Mouse (Mus musculus): Measurements from ENCODE around the gene Ube2r2.

The Ube2r2 gene

DNA sequence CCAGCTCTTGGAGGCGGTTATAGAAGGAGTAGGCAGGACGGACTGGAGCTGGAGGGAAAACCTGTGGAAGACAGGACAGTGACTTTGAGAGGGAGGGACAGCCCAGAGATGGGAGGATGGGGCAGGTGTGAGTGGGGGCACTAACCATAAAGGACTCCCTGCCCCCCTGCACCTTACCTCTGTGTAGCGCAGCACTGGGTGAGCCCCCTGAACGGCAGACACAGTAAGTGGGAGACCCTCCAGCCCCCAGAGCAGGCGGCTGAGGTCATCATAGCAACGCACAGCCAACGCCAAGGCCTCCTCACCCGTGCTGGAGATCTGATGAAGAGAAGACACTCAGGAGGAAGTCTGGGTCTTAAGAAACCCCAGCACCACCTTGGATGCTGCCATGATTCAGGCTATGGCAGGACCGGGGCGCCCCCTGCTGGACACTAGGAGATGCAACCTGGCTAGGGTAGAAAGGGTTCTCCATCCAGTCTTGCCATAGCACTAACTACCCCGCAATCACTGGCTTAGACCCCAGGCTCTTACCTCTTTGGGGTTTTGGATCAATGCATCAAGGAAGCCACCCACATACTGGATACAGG lies 16.7 kb upstream of the Ube2r2 start:
- peak; percentile 82 for DNase-seq (ENCODE audit: low read depth, low spot score)

DNA sequence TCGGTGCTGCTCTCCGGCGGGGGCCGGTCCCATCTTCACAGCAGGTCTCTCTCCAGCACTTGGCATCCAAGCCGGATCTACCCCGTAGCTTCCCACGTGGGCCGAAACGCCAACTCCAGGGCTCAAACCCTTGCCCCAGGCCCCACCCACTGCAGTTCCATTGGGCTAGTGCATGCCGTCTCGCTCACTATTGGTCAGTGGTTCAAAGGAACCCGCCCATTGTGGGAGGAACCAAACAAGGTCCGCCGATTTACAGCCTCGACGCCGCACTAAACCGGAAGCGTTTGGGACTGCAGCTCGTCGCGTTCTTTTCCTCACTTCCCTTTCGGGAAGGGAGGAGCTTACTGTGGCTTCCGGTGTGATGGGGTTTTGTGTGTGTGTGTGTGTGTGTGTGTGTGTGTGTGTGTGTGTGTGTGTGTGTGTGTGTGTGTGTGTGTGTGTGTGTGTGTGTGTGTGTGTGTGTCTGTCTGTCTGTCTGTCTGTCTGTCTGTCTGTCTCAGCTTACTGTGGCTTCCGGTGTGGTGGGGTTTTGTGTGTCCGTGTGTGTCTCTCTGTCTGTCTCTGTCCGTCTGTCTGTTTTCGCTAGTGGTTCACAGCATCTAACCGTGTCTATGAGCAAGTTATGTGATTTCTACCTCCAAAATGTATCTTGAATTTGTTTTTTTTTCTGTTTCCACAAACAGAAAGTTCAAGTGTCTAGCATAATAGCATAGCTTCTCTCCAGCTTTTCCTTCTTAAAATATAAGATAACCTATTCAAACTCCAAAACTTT lies 11.2 kb upstream of the Ube2r2 start, which contains the start of gene Nol6:
Gene Nol6 (minus strand): TSS at position 276 of the 772 bp plus-strand sequence.
- DNase-seq (ENCODE audit: low read depth, low spot score), result peak; percentile 100

DNA sequence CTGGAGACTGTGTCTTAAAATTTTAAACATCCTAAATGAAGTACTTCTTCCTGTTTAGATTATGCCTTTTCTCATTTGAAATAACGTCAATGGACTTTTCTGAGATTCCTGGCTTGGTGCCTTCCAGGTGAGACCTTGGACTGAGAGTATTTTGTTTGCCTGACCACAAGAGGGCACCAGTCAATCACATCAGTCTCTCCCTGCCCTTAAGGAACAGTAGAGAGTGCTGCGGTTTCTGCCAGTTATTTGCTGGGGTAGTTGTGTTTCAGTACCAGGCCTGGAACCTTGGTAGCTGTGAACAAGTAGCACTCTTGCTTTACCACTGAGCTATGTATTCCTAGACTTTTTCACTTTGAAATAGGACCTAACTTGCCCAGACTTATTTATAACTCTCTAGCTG lies 6.1 kb upstream of the Ube2r2 start:
- DNase-seq (ENCODE audit: low read depth, low spot score), result peak; percentile 88

DNA sequence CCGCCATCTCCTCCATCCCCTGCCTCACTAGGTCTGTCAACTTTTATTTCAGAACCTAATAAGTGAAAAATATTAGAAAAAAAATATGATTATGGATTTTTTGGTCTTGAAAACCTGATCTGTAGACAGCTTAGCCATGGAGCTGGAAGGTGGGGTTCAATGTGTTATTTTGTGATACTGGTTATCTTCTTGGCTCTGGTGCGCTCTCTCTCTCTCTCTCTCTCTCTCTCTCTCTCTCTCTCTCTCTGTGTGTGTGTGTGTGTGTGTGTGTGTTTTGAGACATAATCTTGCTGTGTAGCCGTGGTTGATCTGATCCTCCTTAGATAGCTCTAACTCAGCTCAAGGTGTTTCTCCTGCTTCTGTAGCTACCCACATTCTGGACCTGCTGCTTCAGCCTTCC lies 5.7 kb upstream of the Ube2r2 start:
- DNase-seq (ENCODE audit: low read depth, low spot score), result no peak

DNA sequence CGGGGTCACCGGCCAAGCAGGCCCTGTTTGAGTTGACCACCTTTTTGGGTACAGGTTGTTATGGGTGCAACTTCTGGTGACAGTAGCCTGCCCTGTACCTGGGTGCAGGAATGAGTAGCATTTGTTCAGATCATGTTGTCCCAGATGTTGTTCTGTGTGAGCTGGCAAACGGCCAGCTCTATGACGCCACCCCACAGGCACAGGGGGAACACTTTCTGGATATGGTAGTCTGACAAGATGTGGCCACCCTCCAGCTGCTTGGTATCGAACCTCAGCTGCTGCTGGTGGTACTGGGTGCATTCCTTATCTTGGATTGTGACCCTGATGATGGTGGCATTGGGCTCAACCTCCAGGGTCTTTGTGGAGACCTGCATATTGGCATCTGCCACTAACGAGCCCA lies 3.1 kb upstream of the Ube2r2 start:
- no peak for DNase-seq (ENCODE audit: low read depth, low spot score)

DNA sequence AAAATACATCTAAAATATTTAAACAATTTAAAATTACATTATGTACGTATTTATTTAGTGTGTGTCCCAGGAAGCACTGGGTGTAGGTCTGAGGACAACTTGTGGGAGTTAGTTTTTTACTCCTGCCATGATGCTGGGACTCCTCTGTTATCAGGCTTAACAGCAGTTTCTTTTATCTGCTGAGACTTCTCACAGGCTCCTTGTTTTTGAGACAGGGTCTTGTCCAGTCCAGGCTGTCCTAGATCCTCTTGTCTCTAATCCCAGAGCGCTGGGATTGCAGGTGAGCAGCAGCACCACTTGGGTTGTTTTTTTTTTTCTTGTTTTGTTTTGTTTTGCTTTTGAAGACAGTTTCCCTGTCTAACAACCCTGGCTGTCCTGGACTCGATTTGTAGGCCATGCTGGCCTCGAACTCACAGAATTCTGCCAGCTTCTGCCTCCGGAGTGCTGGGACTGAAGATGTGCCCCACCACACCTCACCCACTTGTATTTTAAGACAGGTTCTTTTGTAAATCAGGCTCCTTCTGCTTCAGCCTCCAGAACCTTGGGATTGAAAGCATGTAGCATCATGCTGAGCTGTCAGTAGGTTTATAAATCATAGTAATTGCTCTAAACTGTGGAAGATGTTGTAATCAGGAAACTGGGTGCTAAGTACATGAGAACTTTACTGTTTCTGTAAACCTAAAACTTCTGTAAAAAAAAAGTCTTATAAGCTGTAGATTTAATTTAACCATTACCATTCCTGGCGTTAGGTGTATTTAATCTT lies 1.8 kb upstream of the Ube2r2 start:
- no peak for DNase-seq (ENCODE audit: low read depth, low spot score)

DNA sequence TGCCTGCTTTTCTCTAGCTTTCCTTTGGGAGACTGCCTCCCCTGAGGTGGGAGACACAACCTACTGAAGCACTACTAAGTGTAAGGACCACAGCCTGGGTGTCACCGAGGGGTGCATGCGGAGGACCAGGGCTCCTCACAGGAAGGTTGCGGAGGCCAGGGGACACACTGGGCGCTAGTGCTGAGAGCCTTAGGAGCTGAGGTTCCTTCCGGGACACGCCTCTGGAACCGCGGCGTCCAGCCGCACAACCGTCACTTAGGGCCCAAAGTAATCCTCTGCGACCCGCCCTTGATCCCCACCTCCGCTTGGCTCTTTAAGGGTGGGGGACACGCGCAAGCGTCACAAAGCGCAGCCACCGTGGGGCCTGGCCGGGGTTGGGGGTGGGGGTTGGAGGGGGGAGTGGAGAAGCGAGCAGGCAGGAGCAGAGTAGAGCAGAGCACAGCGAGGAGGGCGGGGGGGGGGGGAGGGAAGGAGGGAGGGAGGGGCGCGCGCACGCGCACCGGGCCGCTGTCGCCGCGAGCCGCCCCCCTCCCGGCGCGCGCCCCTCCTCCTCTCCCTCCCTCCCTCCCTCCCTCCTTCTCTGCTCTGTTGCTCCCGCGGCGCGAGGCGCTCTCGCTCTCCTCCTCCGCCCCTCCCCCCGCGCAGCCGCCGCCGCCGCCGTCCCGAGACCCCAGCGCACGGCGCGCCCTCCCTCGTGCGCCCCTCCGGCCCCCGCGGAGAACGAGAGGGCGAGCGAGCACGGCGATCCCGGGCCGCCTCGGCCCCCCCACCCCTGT lies 420 bp upstream of the Ube2r2 start:
- peak; percentile 87 for DNase-seq (ENCODE audit: low read depth, low spot score)

DNA sequence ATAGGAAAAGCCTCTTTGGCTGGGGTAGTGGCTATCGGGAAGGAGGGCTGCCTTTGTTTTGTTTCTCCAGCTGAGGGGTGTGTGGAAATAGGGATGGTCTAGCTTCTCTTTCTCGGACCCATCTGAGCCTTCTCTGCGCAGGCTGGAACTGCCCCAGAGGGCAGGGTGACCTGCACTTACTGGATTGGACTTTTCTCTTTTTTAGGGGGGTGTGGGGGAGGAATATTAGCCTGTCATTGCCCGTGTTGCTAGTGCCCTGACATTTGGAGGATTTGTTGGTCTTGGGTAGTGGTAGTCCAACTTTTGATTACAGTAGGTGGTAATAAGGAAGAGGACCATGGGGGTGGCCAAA lies 887 bp downstream of the Ube2r2 start:
- peak; percentile 68 for DNase-seq (ENCODE audit: low read depth, low spot score)

DNA sequence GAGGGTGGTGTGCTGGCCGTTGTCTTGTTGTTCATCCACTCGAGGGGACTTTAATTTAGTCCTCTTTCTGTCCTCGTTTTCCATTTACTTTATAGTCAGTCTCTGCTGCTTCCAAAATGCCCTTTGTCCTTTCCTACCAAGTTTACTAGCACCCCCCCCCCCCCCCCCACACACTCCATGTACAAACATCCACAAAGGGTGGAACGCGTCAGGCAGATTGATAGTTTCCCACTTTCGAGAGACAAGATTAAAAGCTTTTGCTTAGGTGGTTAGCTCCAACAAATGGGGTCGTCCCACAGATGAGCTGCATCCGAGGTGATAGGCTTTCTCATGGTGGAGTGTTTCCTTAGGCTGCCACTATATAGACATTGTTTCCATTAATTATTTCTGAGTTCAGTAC lies 1.3 kb downstream of the Ube2r2 start:
- DNase-seq (ENCODE audit: low read depth, low spot score), result no peak

DNA sequence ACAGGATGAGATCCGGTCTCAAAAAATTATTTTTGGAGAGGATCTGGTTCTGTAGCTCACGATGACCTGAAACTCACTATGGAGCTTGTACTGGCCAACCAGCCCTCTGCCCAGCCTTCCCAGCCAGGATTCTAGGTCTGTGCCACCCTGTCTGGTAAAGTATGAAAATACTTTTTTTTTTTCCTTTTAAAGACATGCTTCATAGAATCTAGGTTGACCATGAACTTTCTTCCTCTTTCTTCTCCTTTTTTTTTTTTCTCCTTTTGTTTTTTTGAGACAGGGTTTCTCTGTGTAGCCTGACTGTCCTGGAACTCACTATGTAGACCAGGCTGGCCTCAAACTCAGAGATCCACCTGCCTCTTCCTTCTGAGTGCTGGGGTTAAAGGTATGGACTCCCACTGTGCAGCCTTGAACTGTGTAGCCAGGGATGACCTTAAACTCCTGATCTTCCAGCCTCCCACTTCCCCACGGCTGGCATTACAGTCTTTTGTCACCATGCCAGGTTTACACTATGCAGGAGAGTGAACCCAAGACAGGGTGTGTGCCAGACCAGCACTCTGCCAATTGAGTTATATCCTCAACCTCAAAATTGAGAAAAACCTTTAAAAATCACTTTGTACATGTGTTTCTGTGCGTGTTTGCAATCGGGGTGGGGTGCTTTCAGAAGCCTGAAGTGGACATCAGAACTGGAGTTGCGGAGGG lies 4.8 kb downstream of the Ube2r2 start:
- DNase-seq (ENCODE audit: low read depth, low spot score), result no peak

DNA sequence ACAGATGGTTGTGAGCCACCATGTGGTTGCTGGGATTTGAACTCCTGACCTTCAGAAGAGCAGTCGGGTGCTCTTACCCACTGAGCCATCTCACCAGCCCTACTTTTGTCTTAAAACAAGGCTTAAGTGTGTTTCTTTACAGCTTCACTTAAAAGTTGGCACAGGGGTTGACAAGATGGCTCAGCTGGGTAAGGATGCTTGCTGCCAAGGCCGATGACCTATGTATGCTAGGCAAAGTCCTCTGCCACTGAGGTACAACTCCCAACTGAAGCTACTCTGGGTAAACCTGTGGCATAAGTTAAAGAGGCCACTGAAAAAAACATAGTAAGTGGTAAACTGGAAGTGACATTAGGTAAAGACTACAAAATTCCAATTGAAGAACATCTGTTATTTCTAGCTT lies 7.1 kb downstream of the Ube2r2 start:
- DNase-seq (ENCODE audit: low read depth, low spot score), result no peak

DNA sequence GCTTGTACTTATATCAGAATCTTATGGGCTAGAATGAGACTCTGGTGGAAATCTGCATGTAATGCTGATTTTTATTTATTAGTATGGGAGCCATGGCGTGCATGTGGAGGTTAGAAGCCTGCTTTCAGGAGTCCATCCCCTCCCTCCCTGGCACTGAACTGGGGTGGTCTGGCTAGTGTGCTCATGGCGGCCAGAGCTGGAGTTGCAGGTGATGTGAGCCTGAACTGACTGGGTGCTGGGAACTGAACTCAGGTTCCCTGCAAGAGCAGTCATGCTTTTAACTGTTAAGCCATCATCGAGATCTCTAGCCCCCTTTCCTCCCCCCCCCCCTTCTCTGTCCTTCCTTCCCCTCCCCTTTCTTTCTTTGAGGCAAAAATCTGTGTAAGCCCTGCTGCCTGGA lies 14.3 kb downstream of the Ube2r2 start:
- peak; percentile 73 for DNase-seq (ENCODE audit: low read depth, low spot score)

DNA sequence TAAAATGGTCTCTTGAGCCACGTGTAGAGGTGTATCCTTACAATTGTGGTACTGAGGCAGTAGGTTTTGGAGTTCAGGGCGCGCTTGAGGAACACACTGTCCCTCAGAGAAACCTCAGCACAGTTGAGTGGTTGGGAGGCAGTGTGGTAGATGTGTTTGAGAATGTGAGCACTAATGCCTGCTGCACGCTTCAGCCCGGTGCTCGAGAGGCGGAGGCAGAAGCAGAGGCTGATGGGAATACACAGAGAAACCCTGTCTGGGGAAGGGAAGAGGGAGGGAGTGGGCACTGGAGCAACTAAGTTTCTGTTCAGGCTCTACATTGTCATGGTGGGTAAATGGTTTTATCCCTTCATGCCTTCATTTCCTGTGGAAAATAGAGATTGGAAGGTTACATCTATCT lies 15.6 kb downstream of the Ube2r2 start:
- DNase-seq (ENCODE audit: low read depth, low spot score), result peak; percentile 60

DNA sequence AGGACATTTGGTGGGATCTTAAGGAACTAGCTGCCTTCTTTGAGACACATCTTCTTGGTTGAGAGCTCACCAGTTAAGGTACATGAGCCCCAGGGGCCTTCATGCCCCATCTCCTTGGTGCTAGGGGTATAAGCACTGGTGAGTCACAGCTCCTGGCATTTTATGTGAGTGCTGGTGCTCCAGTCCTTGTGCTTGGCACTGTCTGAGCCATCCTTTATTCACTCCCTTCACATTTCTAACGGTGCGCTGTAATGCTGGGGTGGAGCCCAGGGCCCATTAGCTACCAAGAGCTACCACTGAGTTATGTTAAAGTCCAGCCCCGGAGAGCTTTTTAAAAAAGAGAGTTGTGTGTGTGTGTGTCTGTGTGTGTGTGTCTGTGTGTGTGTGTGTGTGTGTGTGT lies 17.6 kb downstream of the Ube2r2 start:
- DNase-seq (ENCODE audit: low read depth, low spot score), result no peak

DNA sequence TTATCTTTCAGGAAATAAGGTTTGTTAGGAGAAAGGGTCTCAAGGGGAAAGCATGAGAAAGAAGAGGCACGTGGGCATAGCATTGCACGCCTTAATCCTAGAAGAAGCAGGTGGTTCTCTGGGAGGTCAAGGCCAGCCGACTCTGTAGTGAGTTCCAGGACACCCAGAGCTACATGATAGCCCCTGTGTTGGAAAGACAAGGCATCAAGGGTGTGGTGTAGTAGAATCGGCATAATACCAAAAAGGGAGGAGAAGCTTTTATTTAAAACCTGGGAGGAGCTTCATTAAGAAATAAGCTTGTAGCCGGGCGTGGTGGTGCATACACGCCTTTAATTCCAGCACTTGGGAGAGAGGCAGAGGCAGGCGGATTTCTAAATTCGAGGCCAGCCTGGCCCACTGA lies 21.4 kb downstream of the Ube2r2 start:
- peak; percentile 89 for DNase-seq (ENCODE audit: low read depth, low spot score)

DNA sequence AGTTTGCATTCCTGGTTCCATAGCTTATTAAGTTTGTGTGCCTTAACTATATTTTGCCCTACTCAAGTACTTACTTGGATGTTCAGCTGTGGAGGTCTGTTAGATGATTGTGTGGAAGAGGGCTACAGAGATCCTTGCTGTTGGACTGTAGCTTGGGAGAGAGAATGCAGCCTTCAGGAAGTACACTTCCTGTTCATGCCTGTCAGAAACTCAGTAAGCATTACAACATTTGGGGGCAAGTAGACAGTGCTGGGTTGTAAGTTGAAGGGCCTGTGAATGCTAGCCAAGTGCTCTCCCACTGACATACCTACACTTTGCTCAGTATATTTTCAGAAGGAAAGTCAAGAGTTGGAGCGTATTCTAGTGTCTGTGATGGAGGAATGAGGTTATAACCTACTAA lies 22.7 kb downstream of the Ube2r2 start:
- no peak for DNase-seq (ENCODE audit: low read depth, low spot score)

DNA sequence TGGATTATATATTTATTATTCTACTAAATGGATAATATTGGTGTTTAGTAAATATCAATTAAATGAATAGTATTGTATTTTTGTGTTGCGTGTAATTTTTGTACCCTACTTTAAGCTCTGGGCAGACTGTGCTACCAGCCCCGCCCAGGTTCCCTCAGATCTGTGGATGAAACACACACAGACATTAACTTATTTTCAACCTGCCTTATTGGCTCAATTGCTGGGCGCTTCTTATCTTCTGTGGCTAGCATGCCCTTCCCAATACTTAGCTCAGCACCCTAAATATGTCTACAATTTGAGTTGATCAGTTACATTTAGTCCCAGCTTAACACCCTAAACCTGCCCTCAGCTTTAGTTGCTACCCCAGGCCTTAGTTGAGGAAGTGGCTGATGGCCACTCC lies 25.7 kb downstream of the Ube2r2 start:
- DNase-seq (ENCODE audit: low read depth, low spot score), result no peak

DNA sequence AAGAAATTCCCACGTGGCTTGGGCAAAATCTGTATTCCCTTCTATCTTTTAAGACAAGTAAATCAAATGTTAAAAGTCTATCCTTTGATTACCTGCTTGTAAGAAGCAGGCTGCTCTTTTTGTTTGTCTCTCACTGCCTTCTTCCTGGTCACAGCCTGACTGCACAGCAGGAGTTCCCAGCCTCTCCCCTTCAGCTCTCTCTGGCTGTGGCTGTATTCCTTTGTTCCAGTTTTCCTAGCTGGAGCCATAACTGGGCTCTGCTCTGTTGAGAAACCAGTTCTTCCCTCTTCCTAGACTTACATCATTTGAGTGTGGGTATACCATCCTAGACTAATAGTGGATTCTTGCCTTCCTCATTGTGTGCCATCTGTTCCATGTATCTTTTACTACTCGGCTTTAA lies 29.4 kb downstream of the Ube2r2 start:
- DNase-seq (ENCODE audit: low read depth, low spot score), result peak; percentile 82

DNA sequence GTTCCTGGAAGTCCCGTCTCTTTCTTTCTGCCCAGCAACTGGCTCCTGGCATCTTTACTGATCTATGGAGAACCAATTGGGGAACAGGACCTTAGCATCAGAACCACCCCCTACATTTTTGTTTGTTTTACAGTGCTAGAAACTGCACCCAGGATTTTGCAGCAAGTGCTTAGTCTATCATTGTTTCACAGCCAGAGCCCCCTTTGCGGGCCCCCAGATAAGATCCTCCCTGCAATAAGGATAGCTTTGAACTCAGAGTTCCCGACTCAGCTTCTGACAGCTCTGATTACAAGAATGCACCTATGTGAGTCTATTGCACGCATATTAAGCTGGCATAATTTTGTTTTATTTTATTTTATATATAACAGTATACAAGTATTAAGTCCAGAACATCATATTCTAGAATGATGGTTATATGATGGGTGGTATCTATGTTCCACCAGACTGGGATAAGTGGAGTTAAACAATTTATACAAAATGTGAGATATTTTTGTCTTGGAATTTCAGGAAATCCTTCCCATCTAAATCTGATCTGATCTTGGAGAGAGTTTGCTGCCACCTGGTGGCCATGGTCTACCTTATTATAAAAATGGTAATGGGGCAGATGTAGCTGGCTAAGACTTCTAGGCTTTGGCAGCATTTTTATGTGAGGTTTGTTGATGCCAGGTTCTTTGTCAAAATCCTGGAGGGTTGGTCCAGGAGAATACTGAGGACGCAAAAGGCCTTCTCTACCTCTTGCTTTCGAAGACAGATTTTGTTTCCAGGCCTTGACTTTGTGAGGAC lies 30.3 kb downstream of the Ube2r2 start:
- peak; percentile 71 for DNase-seq (ENCODE audit: low read depth, low spot score)

DNA sequence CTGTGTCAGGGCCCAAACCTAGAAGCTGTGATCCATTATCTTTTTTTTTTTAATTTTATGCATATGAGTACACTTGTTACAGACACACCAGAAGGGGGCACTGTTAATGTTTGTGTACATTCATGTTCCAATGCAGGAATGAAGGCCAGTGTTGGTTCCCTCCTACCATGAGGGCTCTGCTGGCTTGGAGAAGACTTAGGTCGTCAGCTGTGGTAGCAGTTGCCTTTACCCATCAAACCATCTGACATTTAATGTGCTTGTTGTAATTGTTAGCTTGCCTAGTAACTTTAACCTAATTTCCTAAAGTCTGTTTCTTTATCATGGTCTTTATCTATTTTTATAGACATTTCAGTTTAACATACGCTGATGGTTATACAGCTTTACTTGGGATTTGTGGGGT lies 35.4 kb downstream of the Ube2r2 start:
- DNase-seq (ENCODE audit: low read depth, low spot score), result no peak

DNA sequence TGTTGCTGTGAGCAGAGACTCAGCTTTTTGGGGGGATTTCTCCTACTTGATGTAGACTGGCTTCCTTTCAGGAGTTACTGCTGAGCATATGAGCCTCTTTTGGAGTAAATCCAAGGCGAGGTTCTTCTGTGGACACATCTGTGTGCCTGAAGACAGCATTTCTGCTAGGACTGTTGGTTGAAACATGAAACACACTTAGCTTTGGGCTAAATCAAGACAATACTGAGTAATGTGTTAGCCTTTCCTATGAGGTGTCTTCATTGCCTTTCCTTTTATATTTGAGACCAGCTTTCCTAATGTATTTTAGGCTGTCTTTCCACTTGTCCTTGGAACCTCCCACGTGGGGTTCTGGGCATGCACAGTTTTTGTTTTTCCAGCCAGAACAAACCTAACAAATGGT lies 39.1 kb downstream of the Ube2r2 start:
- no peak for DNase-seq (ENCODE audit: low read depth, low spot score)
